Mouse (Mus musculus) spleen, postnatal 4 days (tissue): ENCODE data around the gene Prg2.

Source experiments
- DNase-seq, 2 experiments: peaks; one replicate each; pipeline ENCODE4 v3.0.0; 2022; ENCODE audit warnings: low spot score in 2 of 2

Prg2 gene

DNA sequence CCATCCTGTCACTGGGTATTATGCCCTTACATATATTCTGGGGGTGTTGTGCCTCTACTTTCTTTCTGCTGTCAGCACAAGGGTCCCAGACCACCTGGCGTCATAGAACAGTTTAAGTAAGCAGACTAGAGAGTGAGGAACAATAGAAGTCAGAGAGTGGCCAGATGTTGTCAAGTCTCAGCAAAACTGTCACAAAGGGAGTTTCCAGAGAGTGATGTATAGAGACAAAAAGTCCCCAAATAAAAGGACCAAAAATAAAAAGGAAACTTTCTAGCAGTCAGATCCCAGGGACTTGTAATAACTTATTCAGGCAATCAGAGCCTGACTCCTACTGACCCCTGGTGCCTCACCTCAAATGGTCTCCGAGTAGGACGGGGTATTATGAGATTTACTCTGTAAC lies 18.4 kb upstream of the Prg2 start:
- DNase-seq = no peak

DNA sequence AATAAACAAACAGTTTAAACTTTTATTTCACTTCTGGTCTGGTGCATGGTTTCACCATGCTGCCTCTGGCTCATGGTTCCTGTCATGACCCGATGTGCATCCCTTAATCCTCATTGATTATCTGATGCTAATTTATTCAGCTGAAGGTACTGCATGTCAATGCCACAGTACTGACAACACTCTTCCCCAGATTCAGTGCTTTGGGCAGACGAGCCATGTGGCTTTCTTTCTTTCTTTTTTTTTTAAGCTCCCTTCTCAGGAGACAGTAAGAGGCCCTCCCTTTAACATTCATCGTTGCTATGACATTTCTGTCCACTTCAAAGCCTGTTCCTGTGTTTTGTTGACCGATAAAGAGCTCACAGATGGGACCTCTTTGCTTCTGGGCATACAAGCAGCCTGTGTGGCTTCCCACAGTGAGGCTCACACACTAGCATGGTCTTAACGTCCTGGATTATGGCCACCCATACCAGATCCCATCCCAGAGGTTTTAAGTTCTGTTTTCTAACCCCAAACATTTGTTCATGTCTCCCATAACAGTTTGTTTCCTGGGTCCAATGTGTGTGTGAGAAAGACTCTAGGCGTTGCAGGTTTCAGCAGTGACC lies 17.3 kb upstream of the Prg2 start:
- DNase-seq = no peak

DNA sequence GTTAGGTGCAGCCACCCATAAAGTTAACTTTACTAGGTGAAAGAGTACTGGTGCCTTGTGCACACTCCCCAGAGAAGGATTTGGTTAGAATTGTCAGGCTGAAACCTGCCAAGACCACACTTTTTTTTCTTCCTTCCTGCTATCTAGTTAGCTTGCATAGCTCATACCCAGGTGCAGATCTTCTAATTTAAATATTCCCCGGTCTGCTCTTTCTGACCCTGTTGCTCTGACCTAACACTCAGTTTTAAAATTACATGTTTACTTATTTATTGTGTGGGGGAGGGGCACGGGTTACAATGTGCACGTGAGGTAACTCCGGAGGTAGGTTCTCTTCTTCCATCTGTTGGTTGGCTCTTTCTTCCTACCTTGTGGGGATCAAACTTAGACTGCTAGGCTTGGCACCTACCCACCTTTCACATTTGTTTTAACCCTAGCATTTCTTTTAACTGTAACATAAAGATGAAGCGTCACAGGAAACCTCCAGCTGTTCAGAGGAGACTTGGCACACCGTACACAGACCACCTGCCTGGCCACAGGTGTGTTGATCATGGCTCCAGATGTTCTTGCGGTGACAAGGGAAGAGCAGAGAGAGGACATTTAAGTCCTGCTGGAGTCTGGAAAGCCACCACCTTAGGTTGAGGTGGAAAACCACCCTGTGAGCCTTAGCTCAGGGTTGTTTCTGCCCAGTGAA lies 16.0 kb upstream of the Prg2 start:
- DNase-seq = no peak

DNA sequence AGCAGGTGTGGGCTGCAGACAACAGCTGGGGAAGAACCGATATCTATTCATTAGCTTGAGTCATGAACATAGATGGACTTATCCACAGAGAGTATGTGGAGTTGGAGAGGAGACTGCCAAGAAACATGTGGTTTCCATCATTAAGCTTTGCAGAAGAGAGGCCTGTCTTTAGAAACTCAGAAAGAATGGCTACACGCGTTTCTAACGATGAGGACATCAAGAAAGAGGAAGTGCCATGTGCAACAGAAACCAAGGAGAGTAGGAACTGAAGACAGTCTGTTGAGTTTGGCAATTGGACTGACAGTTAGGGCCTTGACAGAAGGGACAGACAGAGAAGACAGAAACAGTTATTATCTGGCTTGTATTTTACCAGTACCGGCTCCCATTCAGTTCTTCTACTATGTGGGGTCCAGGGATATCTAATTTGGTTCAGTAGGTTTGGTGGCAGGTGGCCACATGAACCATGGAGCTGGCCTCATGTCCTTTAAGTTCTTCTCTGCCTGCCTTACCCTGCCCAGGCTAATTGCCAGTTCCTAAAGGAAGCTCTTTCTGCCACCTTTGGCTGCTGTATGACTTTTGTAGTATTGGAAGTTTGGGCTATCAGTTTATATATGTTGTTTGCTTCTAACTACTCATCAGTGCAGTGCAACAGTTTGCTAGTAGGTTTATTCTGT lies 12.8 kb upstream of the Prg2 start:
- no peak for DNase-seq

DNA sequence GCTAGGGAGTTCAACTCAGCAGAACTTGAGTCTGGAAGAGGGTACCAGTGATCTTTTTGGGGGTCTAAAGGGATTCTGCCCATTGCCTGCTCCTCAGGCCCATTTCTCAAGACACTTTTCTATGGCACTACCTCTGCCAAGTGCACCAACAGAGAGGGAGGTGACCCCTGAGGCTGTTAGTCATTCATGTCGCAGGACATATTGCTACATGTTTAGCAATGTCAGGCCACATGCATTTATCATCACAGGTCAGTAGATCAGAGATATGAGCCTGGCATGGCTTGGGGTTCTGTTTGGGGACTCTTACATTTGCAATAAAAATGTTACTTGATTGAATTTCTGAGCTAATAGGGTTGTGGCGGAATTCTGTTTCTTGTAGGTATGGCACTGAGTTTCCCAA lies 4.7 kb upstream of the Prg2 start:
- no peak for DNase-seq

DNA sequence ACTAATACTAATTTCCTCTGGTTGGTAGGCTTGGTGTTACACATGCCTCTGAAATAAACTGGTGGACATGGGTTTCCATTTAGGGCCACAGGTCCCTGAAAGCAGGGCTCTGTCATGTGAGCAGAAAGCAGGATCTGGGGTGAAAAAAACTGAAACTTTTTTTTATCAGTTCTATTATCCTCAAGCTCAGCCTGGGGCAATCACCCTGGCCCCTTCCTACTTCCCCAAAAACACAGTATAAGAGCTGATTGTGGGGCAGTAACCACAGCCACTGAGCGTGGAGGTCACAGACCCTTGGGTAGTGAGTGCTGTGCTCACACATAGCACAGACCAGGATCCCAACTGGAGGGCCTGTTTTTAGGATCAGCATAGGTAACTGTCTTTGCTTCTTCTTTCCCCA lies 7.7 kb downstream of the Prg2 start, which contains the start of gene Prg3:
Prg3 (plus strand) TSS at position 286 of the 400 bp plus-strand sequence.
- no peak for DNase-seq

DNA sequence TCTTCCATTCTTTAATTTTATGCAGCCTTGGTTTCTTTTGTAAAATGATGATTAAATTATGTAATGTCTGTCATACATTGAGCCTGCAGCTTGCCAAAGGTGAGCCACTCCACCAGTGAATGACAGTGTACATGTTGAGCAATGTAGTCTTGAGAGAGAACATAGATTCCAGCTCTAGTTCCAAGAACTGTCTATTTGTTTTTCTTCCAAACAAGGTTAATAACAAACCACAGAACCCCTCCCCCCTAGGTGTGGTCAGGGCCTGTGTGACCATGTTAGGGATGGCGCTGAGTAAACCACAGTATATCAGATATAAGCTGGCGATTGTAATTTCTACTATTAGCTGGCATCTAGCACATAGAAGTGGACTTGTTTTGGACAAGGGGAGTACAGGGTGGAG lies 16.1 kb downstream of the Prg2 start:
- no peak for DNase-seq

DNA sequence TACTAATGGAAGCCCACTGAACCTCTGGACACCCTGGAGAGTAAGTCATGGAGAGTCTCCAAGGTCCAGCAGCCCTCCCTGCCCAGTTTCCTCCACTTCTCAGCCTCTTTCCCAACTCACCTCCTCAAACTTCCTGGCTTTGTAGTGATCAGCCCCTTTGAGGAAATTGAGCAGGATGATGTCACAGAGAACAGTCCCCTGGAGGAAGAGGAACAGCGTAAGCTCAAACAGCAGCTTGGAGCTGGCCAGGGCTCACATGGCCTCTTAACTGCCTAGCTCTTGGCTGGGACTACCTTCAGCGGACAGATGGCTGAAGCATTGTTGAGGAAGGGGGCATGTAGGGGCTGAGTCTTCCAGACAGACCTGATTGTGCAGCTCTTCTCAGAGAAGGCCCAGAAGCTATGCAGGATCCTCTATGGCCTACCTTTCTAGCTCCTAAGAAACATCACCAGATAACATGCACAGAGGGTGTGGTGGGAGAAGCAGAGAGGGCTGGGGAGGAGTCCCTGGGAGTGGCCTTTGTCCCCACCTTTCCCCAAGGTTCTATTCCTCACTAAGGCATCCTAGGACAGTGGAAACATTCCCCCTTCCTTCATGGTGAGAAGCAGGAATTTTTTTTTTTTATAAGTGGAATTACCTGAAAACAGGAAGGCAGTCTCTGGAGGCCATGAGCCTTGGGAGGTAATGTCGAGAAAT lies 19.4 kb downstream of the Prg2 start:
- DNase-seq = no peak

DNA sequence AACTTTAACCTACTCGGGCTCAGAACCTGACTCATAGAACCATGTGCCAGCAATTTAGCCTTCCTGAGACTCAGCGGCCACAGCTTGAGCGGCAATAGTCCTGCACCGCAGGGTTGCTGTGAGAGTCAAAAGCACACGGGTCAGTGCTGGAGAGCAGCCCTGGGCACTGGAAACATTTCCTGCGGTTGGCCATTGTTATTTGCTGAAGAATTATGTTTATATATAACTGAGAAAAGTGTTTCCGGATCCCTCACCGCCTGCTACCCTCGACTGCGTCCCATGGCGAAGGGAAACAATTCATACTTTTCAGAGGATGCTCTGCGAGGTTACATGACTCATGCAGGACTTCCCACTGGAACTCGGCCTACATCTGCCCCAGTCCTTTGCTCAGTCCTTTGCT lies 21.2 kb downstream of the Prg2 start:
- no peak for DNase-seq

DNA sequence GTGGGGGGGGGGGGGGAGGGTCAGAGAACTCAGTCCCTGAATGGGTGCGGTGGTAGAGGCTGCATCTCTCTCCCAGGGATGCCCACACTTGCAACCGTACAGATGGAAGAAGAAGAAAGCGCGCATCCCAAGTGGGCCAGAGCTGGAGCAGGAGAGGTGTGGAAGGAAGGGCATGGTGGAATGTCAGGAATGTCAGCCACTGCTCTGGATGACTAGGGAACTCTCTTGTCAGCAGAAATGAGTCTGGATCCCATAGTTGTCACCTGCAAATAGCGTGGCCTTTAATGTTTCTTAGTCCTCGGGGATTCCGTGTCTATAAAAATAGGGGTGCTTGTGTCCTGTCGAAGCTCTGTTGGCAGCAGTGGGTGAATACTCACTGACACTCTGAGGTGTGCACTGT lies 22.3 kb downstream of the Prg2 start:
- no peak for DNase-seq

DNA sequence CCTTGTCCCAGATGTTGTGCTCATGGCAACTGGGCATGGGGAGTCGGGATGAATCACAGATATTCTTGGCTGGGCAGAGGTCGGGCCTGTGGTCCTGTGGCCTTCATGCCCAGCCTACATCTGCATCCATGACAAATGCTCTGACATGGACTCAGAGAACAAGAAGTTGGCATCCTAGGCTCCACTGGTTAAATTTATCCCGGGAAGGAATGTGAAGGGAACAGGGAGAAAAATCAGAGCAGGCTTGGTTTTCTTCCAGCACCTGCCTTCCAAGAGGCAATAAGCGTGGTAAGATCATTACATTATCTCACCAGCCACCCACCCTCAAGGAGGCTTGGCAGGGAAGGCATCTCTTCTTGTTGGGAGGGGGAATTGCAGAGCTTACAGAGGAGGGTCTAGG lies 24.1 kb downstream of the Prg2 start:
- no peak for DNase-seq

DNA sequence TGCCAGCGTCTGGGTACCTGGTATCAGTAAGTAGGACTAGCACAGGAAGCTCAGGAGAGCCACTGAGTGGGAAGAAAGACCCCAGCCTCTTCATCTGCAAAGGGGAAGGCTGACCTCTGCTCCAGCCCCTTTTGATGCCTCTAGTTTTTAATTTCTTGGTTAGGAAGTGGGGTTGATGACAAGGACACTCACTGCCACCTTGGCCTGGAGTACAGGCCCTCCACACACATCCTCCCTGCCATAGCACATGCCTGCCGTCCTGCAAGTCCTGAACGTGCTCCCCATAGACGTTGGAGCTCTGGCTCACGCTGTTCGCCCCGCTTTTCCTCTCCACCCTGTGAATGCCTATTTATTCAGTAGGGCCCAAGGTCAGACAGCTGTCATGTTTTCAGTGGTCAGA lies 26.3 kb downstream of the Prg2 start:
- DNase-seq = no peak

DNA sequence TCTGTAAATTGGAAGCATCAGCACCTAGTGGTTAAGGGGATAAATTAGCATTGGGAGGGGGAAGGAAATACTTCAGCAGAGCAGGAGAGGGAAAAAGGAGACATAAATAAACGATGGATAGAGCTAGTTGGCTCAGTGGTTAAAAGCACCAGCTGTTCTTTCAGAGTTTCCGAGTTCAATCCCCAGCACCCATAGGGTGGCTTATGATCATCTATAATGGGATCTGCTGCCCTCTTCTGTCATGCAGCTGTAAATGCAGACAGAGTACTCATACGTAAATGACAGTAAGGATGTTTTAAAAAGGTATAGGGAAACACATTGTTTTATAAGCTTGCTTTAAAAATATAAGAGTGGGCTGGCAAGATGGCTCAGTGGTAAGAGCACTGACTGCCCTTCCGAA lies 27.5 kb downstream of the Prg2 start:
- DNase-seq = peak in 1 of 2 experiments; percentile 42

DNA sequence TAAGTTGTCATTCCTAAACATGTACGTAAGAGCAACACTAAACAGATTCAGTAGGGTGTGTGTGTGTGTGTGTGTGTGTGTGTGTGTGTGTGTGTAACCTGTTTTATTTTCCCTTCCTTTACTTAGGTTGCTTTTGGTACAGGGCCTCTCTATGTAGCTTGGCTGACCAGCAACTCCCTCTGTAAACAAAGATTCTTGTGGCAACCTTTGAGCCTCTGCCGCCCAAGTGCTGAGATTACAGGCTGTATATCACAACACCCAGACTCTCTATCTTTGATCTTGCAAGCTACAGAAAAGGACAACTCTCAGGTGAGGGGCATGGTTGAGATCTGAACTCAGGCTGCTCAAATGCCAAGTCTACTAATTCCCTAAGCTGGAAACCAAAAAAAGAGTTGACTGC lies 29.0 kb downstream of the Prg2 start:
- no peak for DNase-seq

DNA sequence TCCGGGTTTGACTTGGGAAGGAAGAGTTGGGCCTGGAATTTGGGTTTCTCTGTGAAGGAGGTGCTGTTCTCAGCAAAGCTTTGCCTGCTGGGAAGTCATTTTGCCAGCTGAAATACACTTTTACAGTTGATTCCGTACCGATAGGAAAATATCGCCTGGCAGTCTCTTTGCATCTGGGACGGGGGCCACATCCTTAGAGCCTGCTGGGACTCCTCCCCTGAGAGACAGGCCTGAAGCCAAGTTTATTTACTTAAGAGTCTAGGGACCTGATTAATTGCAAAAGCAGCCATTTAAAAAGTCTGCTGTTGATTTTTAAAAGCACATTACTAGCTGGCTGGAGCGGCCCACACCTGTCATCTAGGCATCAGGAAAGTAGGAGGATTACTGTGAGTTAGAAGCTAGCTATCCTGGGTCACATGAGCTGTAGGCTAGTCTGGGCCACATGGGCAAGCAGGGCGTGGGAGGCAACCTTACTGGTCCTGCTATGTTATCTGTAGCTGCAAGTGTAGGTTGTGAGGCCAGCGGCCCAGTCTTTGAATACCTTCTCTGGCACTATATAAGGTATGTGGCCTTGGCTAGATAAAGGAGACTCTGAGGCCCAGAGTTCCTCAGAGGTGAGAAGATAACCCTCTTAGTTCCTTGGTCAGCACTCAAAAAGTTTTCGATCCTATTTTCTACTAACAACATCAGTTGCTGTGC lies 31.8 kb downstream of the Prg2 start:
- DNase-seq = peak; percentile 78 to 79

DNA sequence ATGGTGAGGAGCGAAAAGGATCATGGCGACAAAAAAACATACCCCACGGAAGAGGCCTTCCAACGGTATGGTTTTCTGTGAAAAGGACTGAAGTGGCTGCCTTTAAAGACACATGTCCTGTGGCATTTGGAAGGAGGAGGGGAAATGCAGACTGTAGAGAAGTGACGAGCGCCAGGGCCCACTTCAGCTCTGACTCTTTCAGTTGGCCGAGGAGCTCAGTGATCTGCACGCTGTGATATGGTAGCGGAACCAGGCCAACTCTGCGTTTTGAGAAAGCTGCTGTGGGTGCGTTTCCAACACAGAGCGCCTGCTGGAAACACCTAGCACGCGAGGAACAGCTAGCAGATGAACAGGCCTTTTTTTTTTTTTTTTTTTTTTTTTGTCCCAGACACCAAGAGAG lies 32.4 kb downstream of the Prg2 start:
- DNase-seq = peak; percentile 46 to 73

DNA sequence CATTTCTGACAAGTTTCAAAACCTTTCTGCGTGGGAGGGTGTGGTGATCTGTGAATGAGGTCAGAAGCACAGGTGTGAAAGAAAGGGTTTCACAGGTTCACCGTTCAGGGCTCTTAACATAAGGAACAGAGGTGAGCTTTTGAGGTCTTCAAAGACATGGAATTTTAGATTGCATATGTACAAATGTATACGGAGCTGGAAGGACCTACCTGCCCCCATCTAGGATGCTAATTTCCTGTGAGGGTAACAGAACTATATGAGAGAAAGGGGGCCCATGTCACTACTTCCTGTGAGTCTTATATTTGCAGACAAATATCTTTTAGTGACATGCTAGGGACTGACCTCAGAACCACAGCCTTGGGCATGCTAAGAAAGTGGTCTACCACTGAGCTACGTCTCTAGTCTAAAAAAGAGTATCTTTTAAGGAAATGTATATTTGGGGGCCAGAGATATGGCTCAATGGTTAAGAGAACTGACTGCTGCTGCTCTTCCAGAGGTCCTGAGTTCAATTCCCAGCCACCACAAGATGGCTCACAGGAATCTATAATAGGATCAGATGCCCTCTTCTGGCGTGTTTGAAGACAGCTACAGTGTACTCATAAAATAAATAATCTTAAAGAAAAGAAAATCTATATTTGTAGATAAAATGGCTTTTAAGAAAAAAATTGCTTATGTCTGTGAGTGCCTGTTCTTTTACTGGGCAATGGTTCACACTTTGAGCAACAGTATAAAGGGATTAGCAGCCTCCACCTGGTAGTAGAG lies 33.7 kb downstream of the Prg2 start:
- no peak for DNase-seq

DNA sequence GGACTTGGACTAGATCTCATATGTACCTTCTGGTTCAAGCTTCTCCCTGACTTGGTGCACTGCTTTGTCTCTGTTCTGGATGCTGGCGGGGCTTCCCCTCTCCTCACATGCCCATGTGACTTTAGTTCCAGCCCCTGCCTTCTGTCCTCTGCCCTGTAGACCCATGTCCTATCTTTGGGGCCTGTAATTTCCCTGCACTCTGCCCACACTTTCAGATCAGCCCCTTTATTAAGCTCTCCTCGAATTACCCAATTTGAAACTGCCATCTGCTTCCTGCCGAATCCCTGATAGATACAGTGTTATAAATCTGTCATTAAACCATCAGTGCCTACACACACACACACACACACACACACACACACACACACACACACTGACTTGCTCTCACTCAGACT lies 34.3 kb downstream of the Prg2 start:
- DNase-seq = no peak

DNA sequence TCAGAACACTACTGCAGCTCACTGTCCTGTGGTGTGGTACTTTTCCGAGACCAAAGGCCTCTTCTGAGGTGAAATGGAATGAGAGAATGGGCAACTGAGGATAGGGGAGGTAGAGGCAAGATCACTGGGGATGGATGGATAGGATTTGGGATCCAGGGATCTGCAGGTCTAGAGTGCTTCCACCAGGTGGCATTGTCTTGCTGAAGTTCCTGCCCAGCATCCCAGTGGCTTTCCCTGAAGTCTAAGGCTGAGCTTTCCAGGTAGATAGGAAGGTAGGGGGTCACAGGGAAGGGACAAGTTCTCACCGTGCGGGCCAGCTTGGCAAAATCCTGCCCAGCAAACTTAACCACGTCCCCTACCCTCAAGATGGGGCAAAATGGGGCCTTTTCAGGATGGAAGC lies 41.8 kb downstream of the Prg2 start:
- no peak for DNase-seq

DNA sequence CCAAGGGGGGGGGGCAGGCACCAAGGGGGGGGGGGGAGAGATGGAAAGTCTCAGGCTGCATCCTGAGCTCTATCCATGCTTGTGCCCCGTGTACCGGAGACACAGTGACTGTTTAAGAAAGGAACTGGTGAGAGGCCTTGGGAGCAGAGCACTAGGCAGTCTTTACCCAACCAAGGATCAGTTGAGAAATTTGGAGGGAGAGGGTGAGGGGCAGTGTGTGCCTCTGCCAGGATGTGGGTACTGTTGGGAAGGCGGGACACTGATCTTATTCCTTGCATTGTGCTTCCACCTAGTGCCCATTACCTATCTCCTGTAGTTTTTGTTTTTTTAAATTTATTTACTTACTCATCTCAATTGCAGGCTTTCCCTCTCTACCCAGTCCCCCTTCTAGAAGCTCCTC lies 45.9 kb downstream of the Prg2 start:
- no peak for DNase-seq

DNA sequence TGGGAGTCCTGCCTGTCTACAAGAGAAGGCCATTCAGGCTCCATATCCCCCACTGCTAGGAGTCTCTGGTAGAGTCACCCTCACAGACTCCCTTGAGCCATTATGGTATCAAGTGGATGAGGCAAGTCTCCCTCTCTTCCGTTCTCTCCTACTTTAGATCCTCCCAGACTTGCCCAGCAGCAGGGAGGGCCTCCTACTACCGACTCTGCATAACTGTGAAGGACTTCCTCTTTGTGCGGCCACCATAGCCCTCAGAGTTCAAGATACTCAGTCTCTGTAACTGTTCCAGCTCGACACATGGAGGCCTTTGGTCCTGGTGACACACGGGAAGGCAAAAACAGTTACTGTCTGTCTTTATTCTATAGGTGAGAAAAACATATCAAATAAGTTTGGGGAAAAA lies 47.0 kb downstream of the Prg2 start:
- no peak for DNase-seq
